Mouse (Mus musculus): ENCODE data around the gene Ski. TPM values are rescaled to one million over a fixed set of nuclear protein-coding genes. Genes with fewer than 3 reads are reported as not detected.
A peak's percentile ranks its signal among the peaks of the same experiment; 100 is the strongest.

Gene Ski
- polyA plus RNA-seq, 1 experiment from 2014 or later = 13.3 TPM

GRCm38 (mm10) chr4:155209494-155209893 is 12.9 kb downstream of the Ski start:
- H3K9ac ChIP-seq (ENCODE audit: low read depth, low read length) = no peak overlapping the region
- no peak for TF ChIP-seq CTCF (IDR thresholded peaks at IDR 0.05; ENCODE audit: low read depth)
- WGBS = 89% methylated on average over 5 of the region's 5 CpGs
- H3K27me3 ChIP-seq (replicated peaks; ENCODE audit: control insufficient read depth, insufficient read depth, low read length) = no peaks in the 10 kb centered on the region
- no peaks in the 10 kb centered on the region for H3K9me3 ChIP-seq (ENCODE audit: control insufficient read depth)
- H3K36me3 ChIP-seq (ENCODE audit: control insufficient read depth, insufficient read depth) = peaks cover 6% of the 10 kb centered on the region; the same call in 1 of the 2 replicates
- peaks cover 21% of the 10 kb centered on the region; the same call in 1 of the 2 replicates for H3K4me1 ChIP-seq (replicated peaks; ENCODE audit: control insufficient read depth, insufficient read depth, low read length)
- no peak overlapping the region for H3K4me3 ChIP-seq (ENCODE audit: low read depth, low read length)
- no peak overlapping the region for H3K4me2 ChIP-seq (replicated peaks; ENCODE audit: low read depth)
- no peak for ATAC-seq
- H3K27ac ChIP-seq (ENCODE audit: low read depth, low read length) = no peak overlapping the region

DNA sequence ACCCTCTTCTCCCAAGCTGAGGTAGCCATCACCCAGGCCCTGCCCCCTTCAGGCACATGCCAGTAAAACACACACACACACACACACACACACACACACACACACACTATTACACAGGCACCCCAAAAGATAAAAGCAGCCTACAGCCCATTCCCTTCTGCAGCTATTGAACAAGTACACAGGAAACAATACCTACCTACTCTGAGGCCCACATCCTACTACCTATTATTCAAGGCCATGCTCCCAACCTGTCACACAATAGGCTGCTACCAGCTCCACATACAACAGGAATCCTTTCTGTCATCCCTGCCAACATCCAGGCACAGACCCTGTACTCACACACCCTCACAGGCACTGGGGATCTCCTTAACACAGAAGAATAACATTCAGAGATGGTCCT is 13.3 kb downstream of the Ski start:
- ATAC-seq = no peak
- Histone ChIP-seq H3K9ac (ENCODE audit: low read depth, low read length) (no peak overlapping the region), H3K9me3 (ENCODE audit: control insufficient read depth) (no peaks in the 10 kb centered on the region), H3K4me3 (ENCODE audit: low read depth, low read length) (no peak overlapping the region), H3K27ac (ENCODE audit: low read depth, low read length) (no peak overlapping the region), H3K27me3 (replicated peaks; ENCODE audit: control insufficient read depth, insufficient read depth, low read length) (no peaks in the 10 kb centered on the region), H3K36me3 (ENCODE audit: control insufficient read depth, insufficient read depth) (peaks cover 6% of the 10 kb centered on the region; the same call in 1 of the 2 replicates), H3K4me1 (replicated peaks; ENCODE audit: control insufficient read depth, insufficient read depth, low read length) (peaks cover 23% of the 10 kb centered on the region), H3K4me2 (replicated peaks; ENCODE audit: low read depth) (no peak overlapping the region)
- TF ChIP-seq CTCF (IDR thresholded peaks at IDR 0.05; ENCODE audit: low read depth) = no peak

DNA sequence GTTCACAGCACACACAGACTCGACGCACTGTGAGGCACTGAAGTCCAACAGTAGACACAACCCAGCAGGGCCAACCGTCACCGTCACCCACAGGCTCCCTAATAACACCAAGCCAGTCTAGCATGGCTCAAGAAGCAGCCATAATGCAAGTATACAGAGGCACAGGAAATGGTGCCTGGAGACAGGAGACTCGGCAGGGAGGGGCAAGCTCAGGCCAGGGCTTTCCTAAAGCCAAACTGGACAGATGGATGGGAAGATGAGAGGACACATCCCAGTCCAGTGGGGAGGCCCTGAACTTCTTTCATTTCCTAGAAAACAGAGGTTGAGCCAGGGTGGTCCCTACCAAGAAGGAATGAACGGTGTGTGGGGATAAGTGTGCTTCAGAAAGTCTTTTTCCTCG is 13.8 kb downstream of the Ski start:
- H3K4me1 ChIP-seq (replicated peaks; ENCODE audit: control insufficient read depth, insufficient read depth, low read length) = peaks cover 28% of the 10 kb centered on the region
- no peak for TF ChIP-seq CTCF (IDR thresholded peaks at IDR 0.05; ENCODE audit: low read depth)
- H3K27ac ChIP-seq (ENCODE audit: low read depth, low read length) = peak overlapping the region; percentile 46; the same call in 1 of the 2 replicates
- no peak overlapping the region for H3K9ac ChIP-seq (ENCODE audit: low read depth, low read length)
- no peaks in the 10 kb centered on the region for H3K27me3 ChIP-seq (replicated peaks; ENCODE audit: control insufficient read depth, insufficient read depth, low read length)
- no peak overlapping the region for H3K4me3 ChIP-seq (ENCODE audit: low read depth, low read length)
- WGBS = 50% methylated on average over 7 of the region's 7 CpGs
- ATAC-seq = no peak
- H3K4me2 ChIP-seq (replicated peaks; ENCODE audit: low read depth) = no peak overlapping the region
- H3K9me3 ChIP-seq (ENCODE audit: control insufficient read depth) = no peaks in the 10 kb centered on the region
- peaks cover 6% of the 10 kb centered on the region; the same call in 1 of the 2 replicates for H3K36me3 ChIP-seq (ENCODE audit: control insufficient read depth, insufficient read depth)

DNA sequence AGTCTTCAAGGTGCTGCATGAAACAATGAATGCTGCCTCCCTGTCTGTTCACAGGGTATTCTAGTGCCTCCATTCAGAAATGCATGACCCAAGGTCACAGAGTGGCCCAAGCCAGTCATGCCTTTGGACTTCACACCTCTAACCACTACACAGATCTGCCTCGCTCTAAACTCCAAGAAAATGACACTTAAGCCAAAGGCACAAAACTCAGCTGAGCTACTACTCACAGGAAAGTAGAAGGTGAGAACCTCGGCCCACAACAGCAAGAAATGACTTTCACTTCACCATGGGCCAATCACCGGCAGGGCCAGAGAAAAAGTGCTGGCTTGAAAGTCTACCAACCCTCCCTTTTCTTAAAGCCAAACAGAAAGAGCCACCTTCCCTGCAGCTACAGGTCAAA is 14.6 kb downstream of the Ski start:
- H3K4me1 ChIP-seq (replicated peaks; ENCODE audit: control insufficient read depth, insufficient read depth, low read length) = peaks cover 33% of the 10 kb centered on the region
- peaks cover 6% of the 10 kb centered on the region; the same call in 1 of the 2 replicates for H3K36me3 ChIP-seq (ENCODE audit: control insufficient read depth, insufficient read depth)
- peak overlapping the region; percentile 46; the same call in 1 of the 2 replicates for H3K27ac ChIP-seq (ENCODE audit: low read depth, low read length)
- H3K4me2 ChIP-seq (replicated peaks; ENCODE audit: low read depth) = peak overlapping the region; percentile 13; the same call in 1 of the 2 replicates
- H3K9me3 ChIP-seq (ENCODE audit: control insufficient read depth) = no peaks in the 10 kb centered on the region
- ATAC-seq = peak; percentile 14; the same call in 1 of the 2 replicates
- WGBS = 40% methylated on average over 3 of the region's 3 CpGs
- H3K9ac ChIP-seq (ENCODE audit: low read depth, low read length) = no peak overlapping the region
- no peak overlapping the region for H3K4me3 ChIP-seq (ENCODE audit: low read depth, low read length)
- TF ChIP-seq CTCF (IDR thresholded peaks at IDR 0.05; ENCODE audit: low read depth) = no peak
- H3K27me3 ChIP-seq (replicated peaks; ENCODE audit: control insufficient read depth, insufficient read depth, low read length) = no peaks in the 10 kb centered on the region

- no peak overlapping the region for H3K4me3 ChIP-seq (ENCODE audit: low read depth, low read length)
- no peak for TF ChIP-seq CTCF (IDR thresholded peaks at IDR 0.05; ENCODE audit: low read depth)
- no peak for ATAC-seq
- H3K4me1 ChIP-seq (replicated peaks; ENCODE audit: control insufficient read depth, insufficient read depth, low read length) = peaks cover 44% of the 10 kb centered on the region
- 39% methylated on average over 6 of the region's 8 CpGs for WGBS
- peaks cover 4% of the 10 kb centered on the region; the same call in 1 of the 2 replicates for H3K36me3 ChIP-seq (ENCODE audit: control insufficient read depth, insufficient read depth)
- H3K27me3 ChIP-seq (replicated peaks; ENCODE audit: control insufficient read depth, insufficient read depth, low read length) = no peaks in the 10 kb centered on the region
- H3K27ac ChIP-seq (ENCODE audit: low read depth, low read length) = peak overlapping the region; percentile 76; the same call in 1 of the 2 replicates
- no peaks in the 10 kb centered on the region for H3K9me3 ChIP-seq (ENCODE audit: control insufficient read depth)
- H3K9ac ChIP-seq (ENCODE audit: low read depth, low read length) = no peak overlapping the region
- H3K4me2 ChIP-seq (replicated peaks; ENCODE audit: low read depth) = no peak overlapping the region; the same call in none of the 2 replicates
These were observed 15.9 kb downstream of the Ski start for GRCm38 (mm10) chr4:155206498-155206897.

GRCm38 (mm10) chr4:155205919-155206318 is 16.5 kb downstream of the Ski start:
- Histone ChIP-seq H3K27ac (ENCODE audit: low read depth, low read length) (peak overlapping the region; percentile 76), H3K36me3 (ENCODE audit: control insufficient read depth, insufficient read depth) (peaks cover 3% of the 10 kb centered on the region; the same call in 1 of the 2 replicates), H3K9ac (ENCODE audit: low read depth, low read length) (no peak overlapping the region), H3K4me3 (ENCODE audit: low read depth, low read length) (no peak overlapping the region), H3K9me3 (ENCODE audit: control insufficient read depth) (no peaks in the 10 kb centered on the region), H3K27me3 (replicated peaks; ENCODE audit: control insufficient read depth, insufficient read depth, low read length) (no peaks in the 10 kb centered on the region), H3K4me2 (replicated peaks; ENCODE audit: low read depth) (peak overlapping the region; percentile 49), H3K4me1 (replicated peaks; ENCODE audit: control insufficient read depth, insufficient read depth, low read length) (peaks cover 50% of the 10 kb centered on the region)
- 30% methylated on average over 6 of the region's 6 CpGs for WGBS
- no peak for TF ChIP-seq CTCF (IDR thresholded peaks at IDR 0.05; ENCODE audit: low read depth)
- peak; percentile 82 for ATAC-seq

Measured in intestine, postnatal 0 days (tissue).